Mouse (Mus musculus): Measurements from ENCODE around the gene Mdc1.

Gene Mdc1

GRCm38 (mm10) chr17:35841076-35841950, at the start of gene Mdc1:
Gene Mdc1 (plus strand): TSS chr17:35841515.
- peak; percentile 100 for DNase-seq (ENCODE audit: low read depth, low spot score)

- DNase-seq (ENCODE audit: low read depth, low spot score): no peak
These were observed 48.5 kb upstream of the Mdc1 start for GRCm38 (mm10) chr17:35792837-35793236.

GRCm38 (mm10) chr17:35795099-35795498, 46.2 kb upstream of the Mdc1 start:
- no peak for DNase-seq (ENCODE audit: low read depth, low spot score)

- DNase-seq (ENCODE audit: low read depth, low spot score): no peak
These were observed 45.7 kb upstream of the Mdc1 start for GRCm38 (mm10) chr17:35795656-35796055.

GRCm38 (mm10) chr17:35796835-35797234, 44.5 kb upstream of the Mdc1 start:
- DNase-seq (ENCODE audit: low read depth, low spot score): no peak

GRCm38 (mm10) chr17:35800905-35801304, 40.4 kb upstream of the Mdc1 start:
- DNase-seq (ENCODE audit: low read depth, low spot score): no peak

- no peak for DNase-seq (ENCODE audit: low read depth, low spot score)
These were observed 38.3 kb upstream of the Mdc1 start for GRCm38 (mm10) chr17:35803020-35803419.

GRCm38 (mm10) chr17:35803858-35804399, 37.4 kb upstream of the Mdc1 start:
- no peak for DNase-seq (ENCODE audit: low read depth, low spot score)

GRCm38 (mm10) chr17:35808073-35808472, 33.2 kb upstream of the Mdc1 start:
- DNase-seq (ENCODE audit: low read depth, low spot score): no peak

GRCm38 (mm10) chr17:35809395-35809794, 31.9 kb upstream of the Mdc1 start:
- DNase-seq (ENCODE audit: low read depth, low spot score): no peak

- no peak for DNase-seq (ENCODE audit: low read depth, low spot score)
These were observed 30.2 kb upstream of the Mdc1 start for GRCm38 (mm10) chr17:35810900-35811648.

- DNase-seq (ENCODE audit: low read depth, low spot score): no peak
These were observed 29.0 kb upstream of the Mdc1 start for GRCm38 (mm10) chr17:35812307-35812706.

- no peak for DNase-seq (ENCODE audit: low read depth, low spot score)
These were observed 28.6 kb upstream of the Mdc1 start for GRCm38 (mm10) chr17:35812736-35813135.

GRCm38 (mm10) chr17:35813245-35813647, 28.1 kb upstream of the Mdc1 start:
- DNase-seq (ENCODE audit: low read depth, low spot score): no peak

- DNase-seq (ENCODE audit: low read depth, low spot score): no peak
These were observed 27.7 kb upstream of the Mdc1 start for GRCm38 (mm10) chr17:35813653-35814052.

- no peak for DNase-seq (ENCODE audit: low read depth, low spot score)
These were observed 26.6 kb upstream of the Mdc1 start for GRCm38 (mm10) chr17:35814678-35815077.

- DNase-seq (ENCODE audit: low read depth, low spot score): no peak
These were observed 25.5 kb upstream of the Mdc1 start for GRCm38 (mm10) chr17:35815836-35816235.

GRCm38 (mm10) chr17:35816686-35817085, 24.6 kb upstream of the Mdc1 start:
- no peak for DNase-seq (ENCODE audit: low read depth, low spot score)

- DNase-seq (ENCODE audit: low read depth, low spot score): no peak
These were observed 24.1 kb upstream of the Mdc1 start for GRCm38 (mm10) chr17:35817226-35817625.

- no peak for DNase-seq (ENCODE audit: low read depth, low spot score)
These were observed 21.2 kb upstream of the Mdc1 start for GRCm38 (mm10) chr17:35820111-35820510.

- DNase-seq (ENCODE audit: low read depth, low spot score): peak; percentile 76
These were observed 19.6 kb upstream of the Mdc1 start, which contains the start of gene Ier3 for GRCm38 (mm10) chr17:35821439-35822430. Gene Ier3 (plus strand): TSS chr17:35821684.
